Mouse (Mus musculus) adrenal gland, postnatal 4 days (tissue): ENCODE data around the gene Soat2. TPM values are rescaled to one million over a fixed set of nuclear protein-coding genes. Genes with fewer than 3 reads are reported as not detected.

Source experiments
- total RNA-seq, 2 experiments: library from RNA; stranded (reverse); gene quantifications; 2 replicates each; pipeline ENCODE4 v1.2.3; 2021

Soat2 gene
- total RNA-seq, 2 experiments from 2014 or later: 0.78 to 3.8 TPM

Other genes with a start within 250 kb of the Soat2 start
- not detected for gene Krt4, start 225.8 kb upstream of the Soat2 start, total RNA-seq
- 1 to 10 TPM; 1.2 to 1.4 TPM for gene Krt79, start 210.2 kb upstream of the Soat2 start, total RNA-seq
- gene Krt78, start 196.2 kb upstream of the Soat2 start, total RNA-seq: not detected
- 10 to 100 TPM; 18.8 TPM for gene Krt8, start 146.0 kb upstream of the Soat2 start, total RNA-seq
- 10 to 100 TPM; 17.3 to 22.9 TPM for gene Krt18, start 122.3 kb upstream of the Soat2 start, total RNA-seq
- 100 to 1,000 TPM; 352 to 356 TPM for gene Eif4b, start 76.8 kb upstream of the Soat2 start, total RNA-seq
- gene Tns2, start 50.1 kb upstream of the Soat2 start, total RNA-seq: 10 to 100 TPM; 60.9 to 63.6 TPM
- gene Spryd3, start 14.3 kb upstream of the Soat2 start, total RNA-seq: 10 to 100 TPM; 32.5 to 35.9 TPM
- gene Igfbp6, start 6.2 kb upstream of the Soat2 start, total RNA-seq: 10 to 100 TPM; 33.9 to 34.4 TPM
- 100 to 1,000 TPM; 131 to 134 TPM for gene Zfp740, start 52.7 kb downstream of the Soat2 start, total RNA-seq
- gene Csad, start 54.2 kb downstream of the Soat2 start, total RNA-seq: 100 to 1,000 TPM in 1 of 2 experiments, 10 to 100 TPM in 1; 90.0 to 106 TPM
- gene Itgb7, start 81.4 kb downstream of the Soat2 start, total RNA-seq: 1 to 10 TPM; 1.1 to 3.6 TPM
- gene Rarg, start 107.0 kb downstream of the Soat2 start, total RNA-seq: 10 to 100 TPM; 24.8 to 28.6 TPM
- gene Gm9918, start 120.0 kb downstream of the Soat2 start, total RNA-seq: under 1 TPM; 0.17 to 0.31 TPM
- 10 to 100 TPM; 34.4 to 36.7 TPM for gene Mfsd5, start 128.9 kb downstream of the Soat2 start, total RNA-seq
- gene Espl1, start 145.7 kb downstream of the Soat2 start, total RNA-seq: 10 to 100 TPM; 16.5 to 24.5 TPM
- 100 to 1,000 TPM; 443 to 452 TPM for gene Pfdn5, start 175.6 kb downstream of the Soat2 start, total RNA-seq
- gene Myg1, start 181.2 kb downstream of the Soat2 start, total RNA-seq: 10 to 100 TPM; 86.3 to 96.7 TPM
- 10 to 100 TPM; 32.3 to 39.0 TPM for gene Aaas, start 200.2 kb downstream of the Soat2 start, total RNA-seq
- under 1 TPM; 0.31 to 0.48 TPM for gene Sp7, start 216.7 kb downstream of the Soat2 start, total RNA-seq